Mouse (Mus musculus) kidney, embryonic 15.5 days (tissue): ENCODE measurements at regions not wholly inside any gene's neighbourhood (a gene's known extent, or its start where the extent isn't known, plus 50 kb on each side); places are given as distances from the start of the nearest gene placed in this dataset.

Experiments used
- ATAC-seq: fragments of 200-750 bp; cut with Nextera tagmentation; replicated peaks from 2 replicates; pipeline ENCODE4 v1.8.0; 2017; ENCODE audit warnings: moderate TSS enrichment; ENCODE audit not compliant: low FRiP score
- H3K27ac ChIP-seq: fragments of 300-500 bp; sonication (generic); 2 replicates; pipeline ENCODE4 v1.5.1; 2015; ENCODE audit warnings: mild to moderate bottlenecking, inconsistent platforms
- H3K27me3 ChIP-seq: fragments of 300-500 bp; sonication (generic); 2 replicates; pipeline ENCODE4 v1.6.1; 2015; ENCODE audit warnings: inconsistent platforms
- H3K36me3 ChIP-seq: fragments of 300-500 bp; sonication (generic); 2 replicates; pipeline ENCODE4 v1.6.1; 2015; ENCODE audit warnings: inconsistent platforms
- H3K4me1 ChIP-seq: fragments of 300-500 bp; sonication (generic); 2 replicates; pipeline ENCODE4 v1.6.1; 2015; ENCODE audit warnings: inconsistent platforms
- H3K4me2 ChIP-seq: fragments of 300-500 bp; sonication (generic); 2 replicates; pipeline ENCODE4 v1.6.1; 2015; ENCODE audit warnings: moderate library complexity, mild to moderate bottlenecking, inconsistent platforms
- H3K4me3 ChIP-seq: fragments of 300-500 bp; sonication (generic); replicated peaks from 2 replicates; pipeline ENCODE4 v1.5.1; 2015; ENCODE audit warnings: mild to moderate bottlenecking, inconsistent platforms
- H3K9ac ChIP-seq: fragments of 300-500 bp; sonication (generic); 2 replicates; pipeline ENCODE4 v1.6.1; 2015; ENCODE audit warnings: mild to moderate bottlenecking, inconsistent platforms
- H3K9me3 ChIP-seq: fragments of 300-500 bp; sonication (generic); replicated peaks from 2 replicates; pipeline ENCODE4 v1.6.1; 2016; ENCODE audit warnings: inconsistent platforms
- WGBS: fragments of 180-500 bp; shearing (Covaris S2); methylation state at CpG from one replicate; pipeline ENCODE4 v1.1.7; 2015; ENCODE audit warnings: mixed read lengths; 5-methylcytosine and 5-hydroxymethylcytosine counted together

DNA sequence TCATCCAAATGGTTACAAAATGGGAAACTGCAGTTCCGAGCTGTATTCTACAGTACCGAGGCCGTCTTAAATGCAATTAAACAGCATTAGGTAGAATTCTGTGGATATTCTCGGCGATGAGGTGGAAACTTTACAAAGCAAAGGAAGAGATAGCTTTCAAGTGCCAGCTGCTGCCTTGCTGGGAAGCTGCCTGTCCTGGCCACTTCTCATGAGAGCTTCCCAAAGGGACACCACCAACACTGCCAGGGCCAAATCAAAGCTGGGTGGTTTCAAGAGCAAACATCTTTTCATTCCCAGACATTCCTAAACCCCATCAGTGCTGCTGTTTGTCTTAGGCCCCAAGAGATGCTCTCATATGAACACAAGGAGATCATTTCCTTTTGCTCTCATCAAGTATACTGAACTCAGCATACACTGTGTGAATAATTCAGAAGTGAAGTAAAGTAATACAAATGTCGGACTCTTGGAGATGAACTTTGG, 156.6 kb upstream of the AI593442 start:
- H3K9me3 ChIP-seq, result no peaks in the 10 kb centered on the region
- no peaks in the 10 kb centered on the region for H3K36me3 ChIP-seq
- no peak overlapping the region for H3K27ac ChIP-seq
- H3K4me3 ChIP-seq, result no peak overlapping the region
- no peaks in the 10 kb centered on the region for H3K4me1 ChIP-seq
- no peaks in the 10 kb centered on the region for H3K27me3 ChIP-seq
- H3K4me2 ChIP-seq, result no peak overlapping the region
- H3K9ac ChIP-seq, result no peak overlapping the region
- 89% methylated on average over 6 of the region's 6 CpGs for WGBS
- no peak for ATAC-seq

DNA sequence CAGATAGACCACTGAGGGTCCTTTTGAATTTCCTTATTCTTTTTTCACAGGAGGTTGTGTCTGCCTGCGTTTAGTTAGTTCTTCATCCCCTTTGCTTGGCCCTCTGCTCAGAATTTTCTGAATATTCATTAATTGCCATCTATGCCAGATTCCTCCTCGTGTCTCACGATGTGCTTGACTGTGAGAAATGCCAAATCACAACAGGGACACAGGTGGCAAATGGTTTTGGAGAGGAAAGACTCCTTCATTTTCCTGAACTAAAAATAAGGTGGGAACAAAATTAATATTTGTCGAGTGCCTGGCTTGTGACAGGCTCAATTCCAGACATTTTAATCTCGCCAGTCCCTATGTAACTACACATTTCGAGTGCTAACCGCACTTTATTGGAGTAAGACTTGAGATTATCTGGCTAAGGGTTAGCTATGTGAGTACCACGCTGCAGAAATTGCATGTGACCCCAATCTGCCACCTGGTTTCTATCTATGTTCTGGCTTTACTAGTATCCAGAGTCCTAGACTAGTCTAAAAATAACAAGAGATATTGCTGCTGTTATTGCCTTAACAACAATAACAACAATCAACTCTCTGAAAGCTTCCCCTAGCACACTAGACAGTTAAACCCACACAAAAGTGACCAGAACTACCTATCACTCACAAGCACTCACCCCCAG, 156.0 kb upstream of the AI593442 start:
- H3K9me3 ChIP-seq, result no peaks in the 10 kb centered on the region
- no peaks in the 10 kb centered on the region for H3K4me1 ChIP-seq
- H3K27me3 ChIP-seq, result no peaks in the 10 kb centered on the region
- WGBS, result 89% methylated on average over 8 of the region's 8 CpGs
- no peak for ATAC-seq
- no peak overlapping the region for H3K4me2 ChIP-seq
- H3K4me3 ChIP-seq, result no peak overlapping the region
- H3K27ac ChIP-seq, result no peak overlapping the region
- no peaks in the 10 kb centered on the region for H3K36me3 ChIP-seq
- H3K9ac ChIP-seq, result no peak overlapping the region

DNA sequence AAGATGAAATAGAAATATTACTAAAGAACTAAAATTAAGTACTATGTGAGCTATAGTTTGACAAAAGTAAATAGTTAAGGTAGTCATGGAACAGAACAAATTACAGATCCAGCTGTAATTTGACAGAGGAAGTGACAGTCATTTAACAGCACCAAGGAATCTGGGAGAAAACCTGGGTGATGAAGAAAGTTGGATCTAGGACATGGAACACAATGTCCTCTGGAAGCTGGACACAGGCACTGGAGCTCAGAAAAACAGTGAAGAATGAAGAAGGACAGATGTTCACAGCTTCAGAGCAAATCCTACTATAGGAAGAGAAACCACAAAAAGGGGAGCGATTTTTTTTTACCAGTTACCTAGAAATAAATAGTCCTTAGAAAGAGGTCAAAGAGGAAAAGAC, 147.2 kb upstream of the AI593442 start:
- Histone ChIP-seq H3K4me1 (no peaks in the 10 kb centered on the region), H3K4me3 (no peak overlapping the region), H3K36me3 (no peaks in the 10 kb centered on the region), H3K9ac (no peak overlapping the region), H3K9me3 (no peaks in the 10 kb centered on the region), H3K4me2 (no peak overlapping the region), H3K27ac (no peak overlapping the region), H3K27me3 (no peaks in the 10 kb centered on the region)
- no peak for ATAC-seq
- 84% methylated on average over 1 of the region's 1 CpGs for WGBS

DNA sequence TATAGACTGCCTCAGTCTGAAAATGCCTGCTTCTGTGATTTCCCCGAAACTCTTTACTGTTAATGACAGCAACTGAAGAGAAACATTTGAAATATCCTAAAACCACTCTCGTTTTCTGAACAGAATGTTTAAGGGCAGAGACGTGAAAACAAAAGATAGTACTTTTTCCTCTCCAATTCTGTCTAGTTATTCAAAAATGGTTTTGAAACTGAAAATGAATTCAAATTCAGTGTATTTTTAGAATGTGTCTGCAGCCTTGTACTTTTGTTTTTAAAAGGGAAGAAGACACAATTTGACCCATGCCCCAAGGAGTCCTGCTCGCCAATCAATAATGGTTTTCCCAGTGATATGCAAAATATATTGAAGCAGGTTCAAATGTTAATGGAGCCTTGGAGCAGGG, 136.7 kb upstream of the AI593442 start:
- WGBS, result 73% methylated on average over 4 of the region's 4 CpGs
- ATAC-seq, result no peak
- no peaks in the 10 kb centered on the region for H3K36me3 ChIP-seq
- no peak overlapping the region for H3K9ac ChIP-seq
- H3K4me2 ChIP-seq, result no peak overlapping the region
- H3K27ac ChIP-seq, result no peak overlapping the region
- no peaks in the 10 kb centered on the region for H3K27me3 ChIP-seq
- no peaks in the 10 kb centered on the region for H3K4me1 ChIP-seq
- no peak overlapping the region for H3K4me3 ChIP-seq
- H3K9me3 ChIP-seq, result no peaks in the 10 kb centered on the region

DNA sequence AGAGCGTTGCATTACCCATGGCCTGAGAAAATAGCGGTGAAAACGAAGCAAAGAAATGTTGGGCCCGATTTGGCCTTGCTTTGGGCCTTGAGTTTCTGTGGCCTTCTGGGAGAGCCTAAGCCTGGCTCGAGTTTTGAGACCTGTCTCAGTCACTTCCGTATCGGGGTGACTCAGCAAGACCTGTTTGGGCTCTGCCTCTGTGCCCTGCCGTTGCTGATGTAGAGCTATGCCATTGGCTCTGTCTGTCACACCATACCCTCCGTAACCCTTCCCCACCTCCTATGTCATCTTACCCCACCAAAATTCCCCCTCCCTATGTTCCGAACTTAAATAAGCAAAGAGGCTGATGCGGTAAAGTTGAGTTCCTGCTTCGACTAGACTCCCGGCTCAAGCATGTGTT, 123.4 kb upstream of the AI593442 start:
- Histone ChIP-seq H3K9me3 (no peaks in the 10 kb centered on the region), H3K27ac (no peak overlapping the region), H3K4me1 (no peaks in the 10 kb centered on the region), H3K9ac (no peak overlapping the region), H3K36me3 (no peaks in the 10 kb centered on the region), H3K4me3 (no peak overlapping the region), H3K27me3 (no peaks in the 10 kb centered on the region), H3K4me2 (no peak overlapping the region)
- 96% methylated on average over 13 of the region's 13 CpGs for WGBS
- no peak for ATAC-seq

DNA sequence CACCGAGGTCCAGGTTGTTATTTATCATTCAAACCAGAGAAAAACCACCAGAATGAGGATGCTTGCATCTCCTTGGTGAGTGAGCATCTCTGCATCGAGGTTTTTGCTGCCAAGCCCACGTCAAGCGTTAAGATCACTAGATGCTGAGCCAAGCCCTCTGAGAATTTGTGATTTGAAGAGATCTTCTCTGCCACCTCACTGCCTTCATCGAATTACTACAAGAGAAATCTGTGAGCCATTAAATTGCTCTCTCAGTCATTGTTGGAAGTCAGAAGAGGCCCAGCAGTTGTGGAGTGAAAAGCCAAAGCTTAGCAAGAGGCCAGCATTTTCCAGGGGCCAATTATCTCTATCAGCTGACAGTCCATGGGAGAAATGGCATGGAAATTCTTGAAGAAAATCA, 122.2 kb upstream of the AI593442 start:
- Histone ChIP-seq H3K27me3 (no peaks in the 10 kb centered on the region), H3K4me3 (no peak overlapping the region), H3K9ac (no peak overlapping the region), H3K36me3 (no peaks in the 10 kb centered on the region), H3K27ac (no peak overlapping the region), H3K4me2 (no peak overlapping the region), H3K4me1 (no peaks in the 10 kb centered on the region), H3K9me3 (no peaks in the 10 kb centered on the region)
- 82% methylated on average over 5 of the region's 5 CpGs for whole genome bisulfite sequencing
- ATAC-seq, result no peak

DNA sequence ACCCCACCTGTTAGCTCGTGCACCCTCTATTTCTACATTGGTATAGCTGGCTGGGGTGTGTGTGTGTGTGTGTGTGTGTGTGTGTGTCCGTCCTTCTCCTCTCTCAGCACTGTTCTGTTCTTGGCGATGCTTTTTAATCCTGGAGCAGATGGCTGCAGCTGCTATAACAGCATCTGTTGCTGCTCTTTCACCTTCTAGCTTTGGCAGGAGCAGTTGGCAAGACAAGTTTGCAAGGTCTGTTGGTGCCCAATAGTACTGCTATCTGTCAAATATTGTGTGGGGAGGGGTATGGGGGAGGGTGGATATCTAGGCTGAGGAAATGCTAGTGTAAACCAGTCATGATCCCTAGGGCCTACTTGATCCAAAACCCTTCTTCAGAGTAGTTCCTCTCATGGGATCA, 120.9 kb upstream of the AI593442 start:
- Histone ChIP-seq H3K4me2 (no peak overlapping the region), H3K9me3 (no peaks in the 10 kb centered on the region), H3K27ac (no peak overlapping the region), H3K27me3 (no peaks in the 10 kb centered on the region), H3K4me3 (no peak overlapping the region), H3K36me3 (no peaks in the 10 kb centered on the region), H3K4me1 (no peaks in the 10 kb centered on the region), H3K9ac (no peak overlapping the region)
- no peak for ATAC-seq
- 69% methylated on average over 3 of the region's 3 CpGs for WGBS

DNA sequence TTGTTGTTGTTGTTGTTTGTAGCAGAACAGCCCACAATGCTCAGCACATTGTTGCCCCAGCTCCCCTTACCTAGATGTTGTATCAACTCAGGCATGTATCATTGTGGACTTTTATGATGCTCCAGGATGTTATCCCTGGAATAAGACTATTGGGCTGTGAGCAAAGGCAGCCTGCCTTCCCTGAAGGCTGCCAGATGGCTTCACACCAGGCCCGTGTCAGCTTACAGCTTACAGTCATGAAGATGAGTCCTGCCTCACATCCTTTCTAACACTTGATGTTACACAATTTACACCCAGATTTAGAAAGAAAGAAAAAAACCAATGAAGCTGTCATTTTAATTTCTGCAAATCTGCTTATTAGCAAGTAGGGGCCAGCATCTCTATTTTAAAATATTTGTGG, 113.0 kb upstream of the AI593442 start:
- no peak overlapping the region for H3K4me2 ChIP-seq
- H3K27ac ChIP-seq, result no peak overlapping the region
- no peaks in the 10 kb centered on the region for H3K4me1 ChIP-seq
- H3K9ac ChIP-seq, result no peak overlapping the region
- ATAC-seq, result no peak
- no peaks in the 10 kb centered on the region for H3K9me3 ChIP-seq
- H3K36me3 ChIP-seq, result no peaks in the 10 kb centered on the region
- 34% methylated on average over 1 of the region's 1 CpGs for WGBS
- no peak overlapping the region for H3K4me3 ChIP-seq
- H3K27me3 ChIP-seq, result no peaks in the 10 kb centered on the region

DNA sequence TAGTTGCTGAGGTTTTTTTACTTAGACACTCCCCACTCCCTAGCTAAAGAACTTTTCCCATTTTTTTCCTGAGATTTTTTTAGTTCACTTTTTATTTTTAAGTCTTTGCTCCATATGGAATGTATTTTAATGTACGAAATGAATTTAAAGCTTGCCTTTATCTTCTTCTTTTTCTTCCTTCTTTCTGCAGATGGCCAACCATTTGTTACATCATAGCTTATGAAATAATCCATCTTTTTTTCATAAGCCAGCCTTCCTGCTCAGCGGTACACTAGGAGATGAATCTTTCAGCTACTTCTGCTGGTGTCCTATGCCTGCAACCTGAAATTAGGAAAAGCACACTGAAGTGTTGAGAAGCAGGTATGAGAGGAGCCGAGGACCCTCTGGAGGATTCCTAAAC, 102.9 kb upstream of the AI593442 start:
- H3K27ac ChIP-seq, result no peak overlapping the region
- no peaks in the 10 kb centered on the region for H3K4me1 ChIP-seq
- no peak for ATAC-seq
- no peaks in the 10 kb centered on the region for H3K36me3 ChIP-seq
- 96% methylated on average over 3 of the region's 3 CpGs for WGBS
- no peaks in the 10 kb centered on the region for H3K27me3 ChIP-seq
- H3K9me3 ChIP-seq, result no peaks in the 10 kb centered on the region
- no peak overlapping the region for H3K9ac ChIP-seq
- H3K4me3 ChIP-seq, result no peak overlapping the region
- H3K4me2 ChIP-seq, result no peak overlapping the region

DNA sequence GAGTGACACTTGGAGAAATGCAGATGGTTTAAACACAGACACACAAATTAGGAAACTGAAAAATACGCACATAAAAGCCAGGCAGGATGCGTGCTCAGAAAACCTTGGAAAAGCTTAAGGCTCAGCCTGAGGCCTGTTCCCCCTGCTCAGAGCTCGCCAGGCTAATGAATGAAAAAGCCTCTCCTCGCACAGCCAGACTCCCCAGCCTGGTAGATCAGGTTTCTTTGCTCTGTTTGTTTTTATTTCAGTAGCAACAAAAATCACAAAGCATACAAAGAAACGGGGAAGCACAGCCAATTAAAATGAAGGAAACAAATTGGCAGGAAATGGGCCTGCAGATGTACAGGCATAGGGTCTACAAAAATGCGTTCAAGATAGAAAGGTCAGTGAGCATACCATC, 97.0 kb upstream of the AI593442 start:
- H3K27me3 ChIP-seq, result no peaks in the 10 kb centered on the region
- H3K27ac ChIP-seq, result 0 out of 2 replicates have a peak overlapping the region, but pooled peaks have one; percentile 9
- no peak overlapping the region for H3K4me3 ChIP-seq
- no peak overlapping the region for H3K9ac ChIP-seq
- no peaks in the 10 kb centered on the region for H3K9me3 ChIP-seq
- H3K36me3 ChIP-seq, result no peaks in the 10 kb centered on the region
- no peak overlapping the region for H3K4me2 ChIP-seq
- 12% methylated on average over 6 of the region's 6 CpGs for WGBS
- ATAC-seq, result peak; percentile 66; the same call in 1 of the 2 replicates
- peaks cover 5% of the 10 kb centered on the region; the same call in 1 of the 2 replicates for H3K4me1 ChIP-seq

DNA sequence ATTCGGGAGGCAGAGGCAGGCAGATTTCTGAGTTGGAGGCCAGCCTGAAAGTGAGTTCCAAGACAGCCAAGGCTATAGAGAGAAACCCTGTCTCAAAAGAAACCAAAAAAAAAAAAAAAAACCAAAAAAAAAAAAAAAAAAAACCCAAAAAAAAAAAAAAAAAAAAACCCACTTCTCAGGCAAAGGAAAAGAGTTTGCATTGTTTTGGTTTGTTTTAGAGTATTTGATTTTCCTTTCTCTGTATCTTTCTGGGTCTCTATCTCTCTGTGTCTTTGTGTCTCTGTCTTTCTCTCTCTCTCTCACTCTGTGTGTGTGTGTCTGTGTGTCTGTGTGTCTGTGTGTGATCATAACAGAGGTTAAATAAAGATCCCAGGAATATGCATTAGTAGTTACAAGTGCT, 95.7 kb upstream of the AI593442 start:
- Histone ChIP-seq H3K4me2 (no peak overlapping the region), H3K9me3 (no peaks in the 10 kb centered on the region), H3K36me3 (no peaks in the 10 kb centered on the region), H3K9ac (no peak overlapping the region), H3K4me3 (no peak overlapping the region), H3K27me3 (no peaks in the 10 kb centered on the region), H3K27ac (no peak overlapping the region), H3K4me1 (peaks cover 5% of the 10 kb centered on the region; the same call in 1 of the 2 replicates)
- 100% methylated on average over 1 of the region's 1 CpGs for WGBS
- no peak for ATAC-seq

DNA sequence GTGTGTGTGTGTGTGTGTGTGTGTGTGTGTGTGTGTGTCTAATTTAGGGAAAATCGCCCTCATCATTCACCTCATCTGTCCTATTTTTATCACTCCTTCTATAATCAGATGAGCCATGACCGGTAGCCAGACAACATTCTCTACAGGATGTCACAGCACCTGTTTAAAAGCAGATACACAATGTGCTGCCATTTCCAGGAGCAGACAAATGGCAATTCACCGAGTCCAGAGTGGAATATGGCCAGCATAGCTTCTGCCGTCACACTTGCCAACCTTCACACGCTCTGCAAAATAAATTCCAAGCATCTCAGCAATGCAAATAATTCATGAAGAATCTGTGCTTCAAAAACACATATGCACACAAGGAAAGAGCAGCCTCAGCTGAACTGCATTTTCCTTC, 88.5 kb upstream of the AI593442 start:
- Histone ChIP-seq H3K4me1 (no peaks in the 10 kb centered on the region), H3K27ac (no peak overlapping the region), H3K4me3 (no peak overlapping the region), H3K36me3 (no peaks in the 10 kb centered on the region), H3K9ac (no peak overlapping the region), H3K9me3 (no peaks in the 10 kb centered on the region), H3K4me2 (no peak overlapping the region), H3K27me3 (no peaks in the 10 kb centered on the region)
- no peak for ATAC-seq
- 70% methylated on average over 5 of the region's 5 CpGs for WGBS

DNA sequence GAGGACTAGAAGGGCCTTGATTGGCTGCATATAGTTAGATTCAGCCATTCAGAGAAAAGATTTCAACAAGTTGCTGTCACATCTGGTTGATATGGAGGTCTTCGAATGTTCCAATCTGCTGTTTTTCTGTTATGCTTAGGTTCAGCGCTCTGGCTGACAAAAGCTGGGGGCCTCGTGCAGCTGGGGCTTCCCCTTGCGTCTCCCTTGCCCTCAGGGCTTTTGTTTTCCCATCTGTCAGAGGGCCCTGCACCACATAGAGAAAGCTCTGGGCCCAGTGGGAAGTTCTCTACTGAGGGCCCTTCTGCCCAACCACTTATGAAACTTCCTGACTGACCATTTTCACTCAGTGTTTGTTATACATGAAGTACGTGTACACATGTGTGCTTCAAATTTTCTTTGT, 86.2 kb upstream of the AI593442 start:
- Histone ChIP-seq H3K4me3 (no peak overlapping the region), H3K4me2 (no peak overlapping the region), H3K36me3 (no peaks in the 10 kb centered on the region), H3K9me3 (no peaks in the 10 kb centered on the region), H3K27ac (no peak overlapping the region), H3K9ac (no peak overlapping the region), H3K27me3 (no peaks in the 10 kb centered on the region), H3K4me1 (no peaks in the 10 kb centered on the region)
- 67% methylated on average over 5 of the region's 5 CpGs for WGBS
- no peak for ATAC-seq
